Mouse (Mus musculus) kidney, adult 2 months (tissue): ENCODE measurements at regions not wholly inside any gene's neighbourhood (a gene's known extent, or its start where the extent isn't known, plus 50 kb on each side); places are given as distances from the start of the nearest gene placed in this dataset.

Experiments used
- DNase-seq: peaks from one replicate; pipeline ENCODE4 v3.0.0; 2021
- H3K27ac ChIP-seq: fragments of 200-500 bp; 2 replicates; pipeline ENCODE4 v1.5.1; 2012; ENCODE audit warnings: low read depth, low read length, control low read depth, inconsistent platforms; ENCODE audit not compliant: insufficient read depth
- H3K27me3 ChIP-seq: fragments of 200-500 bp; replicated peaks from 2 replicates; pipeline ENCODE4 v1.6.1; 2012; ENCODE audit warnings: mild to moderate bottlenecking, moderate library complexity, low read length, inconsistent platforms; ENCODE audit not compliant: control insufficient read depth, insufficient read depth
- H3K36me3 ChIP-seq: fragments of 200-500 bp; 2 replicates; pipeline ENCODE4 v1.6.1; 2012; ENCODE audit warnings: mild to moderate bottlenecking, moderate library complexity, low read length, inconsistent platforms; ENCODE audit not compliant: control insufficient read depth, insufficient read depth
- H3K4me1 ChIP-seq: fragments of 200-500 bp; 2 replicates; pipeline ENCODE4 v1.6.1; 2011; ENCODE audit warnings: low read length; ENCODE audit not compliant: control insufficient read depth, insufficient read depth
- H3K4me3 ChIP-seq: fragments of 200-500 bp; 2 replicates; pipeline ENCODE4 v1.5.1; 2011; ENCODE audit warnings: mild to moderate bottlenecking, low read depth, low read length, control low read depth; ENCODE audit not compliant: insufficient read depth
- CTCF ChIP-seq: fragments of 200-500 bp; conservative IDR thresholded peaks from 2 replicates; pipeline ENCODE4 v1.5.1; 2011; ENCODE audit warnings: low read depth, mild to moderate bottlenecking, control low read depth, low read length, moderate library complexity, mixed read lengths; ENCODE audit not compliant: insufficient read depth, insufficient read length
- POLR2A ChIP-seq: fragments of 200-500 bp; IDR thresholded peaks from one replicate; pipeline ENCODE4 v1.6.1; 2011; ENCODE audit warnings: low read depth, low read length, control low read depth
- WGBS: fragments of 180-500 bp; shearing (Covaris S2); methylation state at CpG from one replicate; pipeline ENCODE4 v1.1.7; 2018; 5-methylcytosine and 5-hydroxymethylcytosine counted together

GRCm38 (mm10) chr19:15583106-15583781 is 363.9 kb downstream of the Psat1 start:
- TF ChIP-seq POLR2A (no peak), CTCF (no peak)
- no peak overlapping the region for H3K27ac ChIP-seq
- DNase-seq: no peak
- no peak overlapping the region for H3K4me3 ChIP-seq
- WGBS: 61% methylated on average over 8 of the region's 8 CpGs
- H3K36me3 ChIP-seq: no peaks in the 10 kb centered on the region
- H3K27me3 ChIP-seq: no peaks in the 10 kb centered on the region
- H3K4me1 ChIP-seq: no peaks in the 10 kb centered on the region

- Histone ChIP-seq H3K27ac (no peak overlapping the region), H3K4me1 (no peaks in the 10 kb centered on the region), H3K36me3 (no peaks in the 10 kb centered on the region), H3K4me3 (no peak overlapping the region), H3K27me3 (no peaks in the 10 kb centered on the region)
- no peak for TF ChIP-seq POLR2A
- no peak for TF ChIP-seq CTCF
- no peak for DNase-seq
- 77% methylated on average over 9 of the region's 9 CpGs for WGBS
Measured at GRCm38 (mm10) chr19:15571204-15571603, 375.9 kb downstream of the Psat1 start.

- WGBS: 78% methylated on average over 5 of the region's 5 CpGs
- no peak for DNase-seq
- Histone ChIP-seq H3K4me1 (no peaks in the 10 kb centered on the region), H3K36me3 (no peaks in the 10 kb centered on the region), H3K4me3 (no peak overlapping the region), H3K27ac (no peak overlapping the region), H3K27me3 (no peaks in the 10 kb centered on the region)
- TF ChIP-seq CTCF (no peak), POLR2A (no peak)
Measured at GRCm38 (mm10) chr19:15561511-15561910, 385.6 kb downstream of the Psat1 start.

- DNase-seq: no peak
- WGBS: 81% methylated on average over 8 of the region's 8 CpGs
- TF ChIP-seq CTCF (no peak), POLR2A (no peak)
Measured at GRCm38 (mm10) chr19:15553953-15554352, 393.2 kb downstream of the Psat1 start.

GRCm38 (mm10) chr19:15517853-15518252 is 429.3 kb downstream of the Psat1 start:
- TF ChIP-seq POLR2A (no peak), CTCF (no peak)
- no peaks in the 10 kb centered on the region for H3K4me1 ChIP-seq
- no peak overlapping the region for H3K27ac ChIP-seq
- no peaks in the 10 kb centered on the region for H3K27me3 ChIP-seq
- H3K4me3 ChIP-seq: no peak overlapping the region
- 70% methylated on average over 3 of the region's 3 CpGs for WGBS
- no peak for DNase-seq
- no peaks in the 10 kb centered on the region for H3K36me3 ChIP-seq

More at GRCm38 (mm10) chr19:15553953-15554352, 393.2 kb downstream of the Psat1 start:
- Histone ChIP-seq H3K27me3 (no peaks in the 10 kb centered on the region), H3K4me3 (no peak overlapping the region), H3K36me3 (no peaks in the 10 kb centered on the region), H3K4me1 (no peaks in the 10 kb centered on the region), H3K27ac (no peak overlapping the region)

GRCm38 (mm10) chr19:15516566-15517305 is 430.4 kb downstream of the Psat1 start:
- DNase-seq: no peak
- Histone ChIP-seq H3K27me3 (no peaks in the 10 kb centered on the region), H3K36me3 (no peaks in the 10 kb centered on the region), H3K4me3 (no peak overlapping the region), H3K27ac (no peak overlapping the region), H3K4me1 (no peaks in the 10 kb centered on the region)
- 6% methylated on average over 17 of the region's 17 CpGs for WGBS
- no peak for TF ChIP-seq POLR2A
- TF ChIP-seq CTCF: no peak

- no peak for DNase-seq
- no peaks in the 10 kb centered on the region for H3K27me3 ChIP-seq
- no peak overlapping the region for H3K4me3 ChIP-seq
- no peak overlapping the region for H3K27ac ChIP-seq
- H3K36me3 ChIP-seq: no peaks in the 10 kb centered on the region
- 81% methylated on average over 4 of the region's 4 CpGs for WGBS
- H3K4me1 ChIP-seq: no peaks in the 10 kb centered on the region
- no peak for TF ChIP-seq POLR2A
- TF ChIP-seq CTCF: no peak
Measured at GRCm38 (mm10) chr19:15513197-15513596, 433.9 kb downstream of the Psat1 start.
